ENCODE assay signal across 8 mouse cellular contexts in genomic region chr13:62653369-62653743, GRCm38 (mm10). TPM values are rescaled to one million over a fixed set of nuclear protein-coding genes. Genes with fewer than 3 reads are reported as not detected.
A peak's percentile ranks its signal among the peaks of the same experiment; 100 is the strongest.
DNase-seq lines count a peak whose midpoint lies in the region; ATAC-seq and TF ChIP-seq lines count a peak whose summit lies in the region.

No protein-coding gene starts in this region.

- H3K27ac ChIP-seq in embryonic facial prominence, embryonic 12.5 days: no peak overlapping the region
- H3K27ac ChIP-seq in intestine, embryonic 15.5 days: no peak overlapping the region

- H3K4me3 ChIP-seq in embryonic facial prominence, embryonic 12.5 days: peak overlapping the region; percentile 51
- H3K4me3 ChIP-seq in intestine, embryonic 15.5 days (replicated peaks): peak overlapping the region; percentile 59
- H3K4me3 ChIP-seq in myocyte: peak overlapping the region; percentile 27

- no peak overlapping the region for H3ac ChIP-seq in myocyte (ENCODE audit: control insufficient read depth, insufficient read length)

- no peak overlapping the region for H3K9ac ChIP-seq in embryonic facial prominence, embryonic 12.5 days
- peak overlapping the region; percentile 34; the same call in 1 of the 2 replicates for H3K9ac ChIP-seq in intestine, embryonic 15.5 days

- H3K36me3 ChIP-seq in embryonic facial prominence, embryonic 12.5 days: no peaks in the 10 kb centered on the region
- H3K36me3 ChIP-seq in intestine, embryonic 15.5 days: no peaks in the 10 kb centered on the region
- no peaks in the 10 kb centered on the region for H3K36me3 ChIP-seq in myocyte (ENCODE audit: control insufficient read depth, insufficient read depth)

- peak overlapping the region; percentile 44 for H3K4me2 ChIP-seq in embryonic facial prominence, embryonic 12.5 days (replicated peaks)
- peak overlapping the region; percentile 64 for H3K4me2 ChIP-seq in intestine, embryonic 15.5 days (replicated peaks)
- peak overlapping the region; percentile 51 for H3K4me2 ChIP-seq in myocyte (ENCODE audit: low read depth)

- ATAC-seq in embryonic facial prominence, embryonic 12.5 days (ENCODE audit: insufficient number of reproducible peaks, insufficient read depth, low FRiP score, low TSS enrichment): no peak
- ATAC-seq in intestine, embryonic 15.5 days: peak; percentile 97

- no peaks in the 10 kb centered on the region for H3K79me2 ChIP-seq in myocyte (ENCODE audit: control insufficient read depth, insufficient read depth)

- WGBS in embryonic facial prominence, embryonic 12.5 days: 21% methylated on average over 8 of the region's 8 CpGs
- 24% methylated on average over 8 of the region's 8 CpGs for WGBS in intestine, embryonic 15.5 days

- H3K27me3 ChIP-seq in embryonic facial prominence, embryonic 12.5 days: no peaks in the 10 kb centered on the region
- no peaks in the 10 kb centered on the region for H3K27me3 ChIP-seq in intestine, embryonic 15.5 days (replicated peaks)
- no peaks in the 10 kb centered on the region for H3K27me3 ChIP-seq in myocyte (ENCODE audit: control insufficient read depth, insufficient read depth, insufficient read length)

- H3K4me1 ChIP-seq in embryonic facial prominence, embryonic 12.5 days: no peaks in the 10 kb centered on the region
- no peaks in the 10 kb centered on the region for H3K4me1 ChIP-seq in intestine, embryonic 15.5 days (replicated peaks)

- H3K9me3 ChIP-seq in embryonic facial prominence, embryonic 12.5 days: peaks cover 3% of the 10 kb centered on the region; the same call in 1 of the 2 replicates
- H3K9me3 ChIP-seq in intestine, embryonic 15.5 days: no peaks in the 10 kb centered on the region

- TF ChIP-seq POLR2A in myocyte (IDR thresholded peaks at IDR 0.05; ENCODE audit: insufficient read length, low read depth): no peak

- peak; percentile 0 for DNase-seq in layer of hippocampus, adult 9-10 months (ENCODE audit: low spot score)
- DNase-seq in layer of hippocampus, adult 11-12 months (ENCODE audit: low spot score): no peak
- DNase-seq in gastrocnemius, postnatal 4 days (ENCODE audit: low spot score in 2 of 2): no peak
- DNase-seq in adrenal gland, adult 18-20 months (ENCODE audit: low spot score in 2 of 2): no peak
- no peak for DNase-seq in embryo, embryonic 9.5 days (ENCODE audit: extremely low spot score)

TF ChIP-seq in myocyte, 11 proteins besides CTCF, POLR2A, EP300 and RAD21:
- no peak for TF ChIP-seq MAX (IDR thresholded peaks at IDR 0.05; ENCODE audit: low read depth)
- no peak for TF ChIP-seq POLR2AphosphoS2 (IDR thresholded peaks at IDR 0.05; ENCODE audit: insufficient read length, low read depth)
- no peak for TF ChIP-seq USF1 (IDR thresholded peaks at IDR 0.05; ENCODE audit: low read depth)
- no peak for TF ChIP-seq TCF12 (IDR thresholded peaks at IDR 0.05; ENCODE audit: insufficient read depth, poor library complexity, severe bottlenecking)
- no peak for TF ChIP-seq TCF3 (IDR thresholded peaks at IDR 0.05; ENCODE audit: insufficient read length, low read depth)
- TF ChIP-seq SRF (IDR thresholded peaks at IDR 0.05; ENCODE audit: control insufficient read depth, insufficient read length, low read depth): no peak
- TF ChIP-seq CEBPB (IDR thresholded peaks at IDR 0.05; ENCODE audit: insufficient read depth, poor library complexity, severe bottlenecking): no peak
- no peak for TF ChIP-seq REST (IDR thresholded peaks at IDR 0.05; ENCODE audit: insufficient read depth, insufficient read length)
- no peak for TF ChIP-seq E2F4 (IDR thresholded peaks at IDR 0.05; ENCODE audit: insufficient read depth)
- TF ChIP-seq MYOD1 (IDR thresholded peaks at IDR 0.05; ENCODE audit: control insufficient read depth in 1 of 3, insufficient read length in 2 of 3, low read depth in 2 of 3): no peak
- no peak for TF ChIP-seq MYOG (IDR thresholded peaks at IDR 0.05; ENCODE audit: control insufficient read depth in 1 of 3, insufficient read depth in 1 of 3, insufficient read length in 2 of 3, low read depth in 2 of 3)

RNA-seq across cellular contexts. Expression of gene 6720489N17Rik, which starts 29.4 kb away (rescaled TPM):
- polyA plus RNA-seq in embryonic facial prominence, embryonic 12.5 days (2016; fragmentation: Nextera tagmentation; extraction: Ambion mirVana): 16.5 and 17.7 TPM in 2 replicates
- 8.5 and 8.8 TPM in 2 replicates for polyA plus RNA-seq in intestine, embryonic 15.5 days (2015; fragmentation: Nextera tagmentation; extraction: Ambion mirVana)
- polyA plus RNA-seq in myocyte (2012; fragmentation: generic; extraction: Trizol): 0.19 TPM
- 1 to 10 TPM; 2.9 to 4.3 TPM for total RNA-seq in gastrocnemius, postnatal 4 days (2021)
- 1 to 10 TPM in 1 of 2 experiments, under 1 TPM in 1; 0.93 to 1.2 TPM for total RNA-seq in adrenal gland, adult 18-20 months (2021)
